Mouse (Mus musculus): ENCODE results near the gene Stk32b.

DNA sequence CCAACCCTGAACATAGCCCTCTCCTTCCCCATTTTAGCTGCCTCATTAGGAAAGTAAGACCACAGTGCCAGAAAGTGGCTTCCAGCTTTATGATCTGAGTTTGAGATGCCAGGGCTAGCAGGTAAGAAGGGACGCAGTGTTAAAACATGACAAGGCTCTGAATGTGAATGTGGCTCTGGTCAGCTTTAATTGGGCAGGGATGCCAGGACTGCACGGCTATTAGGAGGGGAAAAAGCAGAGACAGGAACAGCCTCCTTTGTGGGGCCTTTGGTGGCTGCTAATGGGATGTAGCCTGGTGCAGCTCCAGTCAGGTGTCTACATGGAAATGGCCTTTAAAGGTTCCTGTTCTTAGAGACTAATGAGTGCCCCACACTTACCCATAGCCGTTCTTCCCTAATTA, 52.0 kb downstream of the Stk32b start:
- TF ChIP-seq POLR2A (IDR thresholded peaks at IDR 0.05; ENCODE audit: borderline replicate concordance, extremely low read depth, low read depth, low read length) (no peak), CTCF (IDR thresholded peaks at IDR 0.05; ENCODE audit: insufficient read depth, low read length) (no peak)
